Mouse (Mus musculus) spleen, adult 2 months (tissue): Measurements from ENCODE around the gene Slc3a2.

Source experiments
- CTCF ChIP-seq: fragments of 200-500 bp; IDR thresholded peaks from 2 replicates; pipeline ENCODE4 v1.5.1; 2011; ENCODE audit warnings: mild to moderate bottlenecking, inconsistent platforms; ENCODE audit not compliant: insufficient read depth, insufficient read length, insufficient replicate concordance; ENCODE audit errors: extremely low read depth
- POLR2A ChIP-seq: fragments of 200-500 bp; IDR thresholded peaks from 2 replicates; pipeline ENCODE4 v1.6.1; 2011; ENCODE audit warnings: low read depth, low read length, inconsistent platforms

DNA sequence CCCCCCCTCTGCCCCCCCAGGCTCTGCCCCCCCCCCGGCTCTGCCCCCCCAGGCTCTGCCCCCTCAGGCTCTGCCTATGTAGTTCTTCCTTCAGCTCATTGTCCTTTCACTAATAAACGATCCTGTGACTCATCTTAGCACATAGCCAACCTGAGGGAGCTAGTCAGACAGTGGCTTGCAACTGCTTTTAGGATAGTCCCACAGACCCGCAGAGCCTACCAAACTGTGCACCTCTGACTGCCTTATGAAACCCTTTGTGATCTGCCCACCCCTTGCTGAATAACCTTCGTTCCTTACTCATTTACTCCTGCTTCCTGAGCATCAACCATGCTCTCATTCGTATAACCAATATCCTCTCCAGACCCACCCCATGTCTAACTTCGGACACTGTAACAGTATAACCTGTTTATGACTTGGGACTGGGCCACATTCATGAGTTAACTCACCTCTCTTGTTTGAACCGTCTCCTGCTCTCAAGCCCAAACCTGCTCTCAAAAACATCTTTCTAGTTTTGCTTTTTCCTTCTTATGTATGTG lies 17.0 kb downstream of the Slc3a2 start:
- TF ChIP-seq CTCF (no peak), POLR2A (no peak)
